Mouse (Mus musculus) embryonic fibroblast, embryonic 13.5 days (primary cell): Measurements from ENCODE around the gene Dnajc5.

ENCODE experiments used
- CTCF ChIP-seq: IDR thresholded peaks from 2 replicates; pipeline ENCODE4 v1.5.1; 2011; ENCODE audit warnings: mild to moderate bottlenecking, control low read depth, low read length, moderate library complexity, borderline replicate concordance; ENCODE audit not compliant: insufficient read depth
- POLR2A ChIP-seq: IDR thresholded peaks from 2 replicates; pipeline ENCODE4 v1.6.1; 2011; ENCODE audit warnings: low read depth, mild to moderate bottlenecking, control low read depth, low read length, moderate library complexity

GRCm38 (mm10) chr2:181583460-181584257 lies 63.4 kb downstream of the Dnajc5 start:
- TF ChIP-seq CTCF = no peak
- no peak for TF ChIP-seq POLR2A
